In the genomic region with DNA sequence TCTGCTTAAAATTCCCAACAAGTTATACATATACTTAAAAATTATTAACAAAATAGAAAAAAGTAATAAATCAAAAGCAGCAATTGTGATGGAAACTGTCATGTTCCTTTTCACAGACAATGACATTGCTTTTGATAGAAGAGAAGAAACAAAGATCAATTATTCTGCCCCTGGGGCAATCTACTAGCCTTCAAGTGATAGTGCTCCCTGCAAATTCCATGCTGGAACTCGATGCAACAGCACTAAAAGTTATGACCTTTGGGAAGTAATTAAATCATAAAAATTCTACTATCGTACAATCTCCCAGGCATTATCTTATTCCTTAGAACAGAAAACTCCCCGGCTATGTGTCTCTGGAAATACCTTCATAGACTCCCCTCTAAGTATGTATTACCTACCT, we compare ENCODE assay signal across 33 mouse cellular contexts.
"Had no signal": no experiment of that assay in that cellular context is flagged by ENCODE, and none has a peak within 500 bp of the region (broad histone marks: within the 10 kb centered on the region; RNA-seq: fewer than 3 reads in every experiment).

No protein-coding gene starts in this region.

- H3K27me3 ChIP-seq: heart, embryonic 12.5 days; heart, embryonic 13.5 days; heart, embryonic 15.5 days; hindbrain, embryonic 12.5 days; hindbrain, embryonic 13.5 days; hindbrain, embryonic 15.5 days; kidney, embryonic 15.5 days had no signal

- ATAC-seq: hindbrain, embryonic 16.5 days; hindbrain, postnatal 0 days; inflammation-experienced regulatory T-cells, adult 6 months had no signal

- H3K36me3 ChIP-seq: heart, embryonic 10.5 days; heart, embryonic 12.5 days; heart, embryonic 13.5 days; heart, embryonic 15.5 days; hindbrain, embryonic 10.5 days; hindbrain, embryonic 12.5 days; hindbrain, embryonic 13.5 days; hindbrain, embryonic 15.5 days; kidney, embryonic 15.5 days had no signal

- H3K27ac ChIP-seq: heart, embryonic 10.5 days; heart, embryonic 13.5 days; heart, embryonic 15.5 days; hindbrain, embryonic 10.5 days; hindbrain, embryonic 12.5 days; hindbrain, embryonic 13.5 days; hindbrain, embryonic 14.5 days; hindbrain, embryonic 15.5 days; hindbrain, postnatal 0 days; kidney, embryonic 15.5 days; kidney, postnatal 0 days; layer of hippocampus, adult 2 months; left cerebral cortex, adult 2 months had no signal

- H3K9me3 ChIP-seq: heart, embryonic 10.5 days; heart, embryonic 13.5 days; heart, embryonic 15.5 days; hindbrain, embryonic 10.5 days; hindbrain, embryonic 12.5 days; hindbrain, embryonic 13.5 days; hindbrain, embryonic 15.5 days; kidney, embryonic 15.5 days had no signal

- H3K9ac ChIP-seq: heart, embryonic 12.5 days; heart, embryonic 13.5 days; heart, embryonic 15.5 days; hindbrain, embryonic 12.5 days; hindbrain, embryonic 13.5 days; hindbrain, embryonic 14.5 days; hindbrain, embryonic 15.5 days; kidney, embryonic 15.5 days had no signal

- DNase-seq: heart, postnatal 10 days; heart, postnatal 14 days; heart, postnatal 36 days; heart, postnatal 4 days; kidney, adult 11 months; kidney, adult 18-20 months; kidney, adult 2 months; kidney, adult 8-10 months; kidney, adult 9 months; kidney, postnatal 10 days; kidney, postnatal 14 days; kidney, postnatal 25 days; kidney, postnatal 36 days; kidney, postnatal 4 days; layer of hippocampus, adult 9-11 months; layer of hippocampus, postnatal 36 days had no signal

- H3K4me1 ChIP-seq: heart, embryonic 10.5 days; heart, embryonic 12.5 days; heart, embryonic 13.5 days; heart, embryonic 15.5 days; hindbrain, embryonic 10.5 days; hindbrain, embryonic 12.5 days; hindbrain, embryonic 13.5 days; hindbrain, embryonic 15.5 days; kidney, embryonic 15.5 days had no signal

- H3K4me2 ChIP-seq: heart, embryonic 11.5 days; heart, embryonic 12.5 days; heart, embryonic 13.5 days; heart, embryonic 15.5 days; hindbrain, embryonic 12.5 days; hindbrain, embryonic 13.5 days; hindbrain, embryonic 14.5 days; hindbrain, embryonic 15.5 days; kidney, embryonic 15.5 days had no signal

- H3K4me3 ChIP-seq: heart, embryonic 10.5 days; heart, embryonic 12.5 days; heart, embryonic 13.5 days; heart, embryonic 15.5 days; hindbrain, embryonic 10.5 days; hindbrain, embryonic 12.5 days; hindbrain, embryonic 13.5 days; hindbrain, embryonic 15.5 days; kidney, embryonic 15.5 days; layer of hippocampus, adult 2 months; left cerebral cortex, adult 2 months had no signal
